Mouse (Mus musculus) E14TG2a.4 (cell line): ENCODE results near the gene Ddx41.

Experiments
- CTCF ChIP-seq: conservative IDR thresholded peaks from 2 replicates; pipeline ENCODE4 v1.5.1; 2014; ENCODE audit warnings: low read length
- NANOG ChIP-seq: IDR thresholded peaks from 2 replicates; pipeline ENCODE4 v1.6.1; 2014; ENCODE audit warnings: borderline replicate concordance, low read length, mixed read lengths
- POU5F1 ChIP-seq: IDR thresholded peaks from 2 replicates; pipeline ENCODE4 v1.6.1; 2014; ENCODE audit warnings: low read length, borderline replicate concordance

DNA sequence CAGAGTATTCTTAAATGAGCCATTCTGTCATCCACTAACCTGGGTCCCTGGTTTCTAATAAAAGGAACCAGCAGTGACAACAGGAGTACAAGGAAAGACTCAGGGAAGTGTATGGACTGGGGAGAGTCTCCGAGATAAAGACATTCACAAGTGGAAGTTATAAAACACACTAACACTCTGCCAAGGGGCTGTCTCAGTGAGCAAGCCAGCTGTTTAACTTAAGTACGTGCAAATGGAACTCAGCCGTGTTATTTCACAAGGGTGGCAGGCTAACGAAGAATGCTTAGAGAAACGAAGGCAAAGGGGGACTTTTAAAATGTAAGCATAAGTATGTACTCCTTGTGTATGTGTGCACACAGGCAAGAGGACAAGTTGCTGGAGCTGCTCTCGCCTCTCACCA lies 21.0 kb upstream of the Ddx41 start:
- no peak for TF ChIP-seq CTCF
- TF ChIP-seq NANOG: no peak
- no peak for TF ChIP-seq POU5F1
